Mouse (Mus musculus) heart, adult 2 months (tissue): ENCODE results near the gene Pigh.

Experiments
- CTCF ChIP-seq: fragments of 200-600 bp; IDR thresholded peaks from 2 replicates; pipeline ENCODE4 v1.8.1; 2022; ENCODE audit warnings: antibody characterized with exemption, mild to moderate bottlenecking, moderate library complexity
- EP300 ChIP-seq: fragments of 200-500 bp; IDR thresholded peaks from 2 replicates; pipeline ENCODE4 v1.6.1; 2011; ENCODE audit warnings: low read depth, low read length, control low read depth; ENCODE audit not compliant: insufficient read depth

- TF ChIP-seq CTCF (no peak), EP300 (no peak)
These were observed 29.5 kb upstream of the Pigh start for GRCm38 (mm10) chr12:79118991-79119390.
